Mouse (Mus musculus): ENCODE measurements around the gene Ccr10. TPM values are rescaled to one million over a fixed set of nuclear protein-coding genes. Genes with fewer than 3 reads are reported as not detected.

The Ccr10 gene
- polyA plus RNA-seq (2015; fragmentation: Nextera tagmentation; extraction: Ambion mirVana), result 0.16 and 0.24 TPM in 2 replicates

- Histone ChIP-seq H3K4me1 (replicated peaks; ENCODE audit: control insufficient read depth, insufficient read depth) (peaks cover 19% of the 10 kb centered on the region), H3K4me3 (ENCODE audit: low read depth, low read length) (peak within 1 kb of the TSS; percentile 38), H3K27ac (replicated peaks) (peak within 1 kb of the TSS; percentile 87; the same call in 1 of the 2 replicates), H3K9me3 (ENCODE audit: control insufficient read depth, low read length) (no peaks in the 10 kb centered on the region), H3K27me3 (ENCODE audit: control insufficient read depth, insufficient read depth, low read length) (no peaks in the 10 kb centered on the region), H3K36me3 (ENCODE audit: control insufficient read depth, insufficient read depth, low read length) (no peaks in the 10 kb centered on the region), H3K9ac (ENCODE audit: low read length) (peak within 1 kb of the TSS; percentile 54; the same call in 1 of the 2 replicates), H3K4me2 (replicated peaks; ENCODE audit: low read depth) (peak within 1 kb of the TSS; percentile 73)
- TF ChIP-seq EP300 (optimal IDR thresholded peaks at IDR 0.05) (no peak), CTCF (IDR thresholded peaks at IDR 0.05; ENCODE audit: low read depth) (peak; percentile 75)
- peak; percentile 13 for DNase-seq (ENCODE audit: low spot score)
- WGBS, result 25% methylated on average over 14 of the region's 14 CpGs
- ATAC-seq (ENCODE audit: low FRiP score, low TSS enrichment), result no peak
Measured at GRCm38 (mm10) chr11:101174851-101175628, at the start of gene Ccr10. Gene Ccr10 (minus strand): TSS chr11:101175443.

GRCm38 (mm10) chr11:101224337-101224736 is 49.1 kb upstream of the Ccr10 start:
- Histone ChIP-seq H3K27me3 (ENCODE audit: control insufficient read depth, insufficient read depth, low read length) (no peaks in the 10 kb centered on the region), H3K27ac (replicated peaks) (no peak overlapping the region), H3K4me3 (ENCODE audit: low read depth, low read length) (no peak overlapping the region), H3K9me3 (ENCODE audit: control insufficient read depth, low read length) (no peaks in the 10 kb centered on the region), H3K4me2 (replicated peaks; ENCODE audit: low read depth) (no peak overlapping the region), H3K9ac (ENCODE audit: low read length) (no peak overlapping the region), H3K36me3 (ENCODE audit: control insufficient read depth, insufficient read depth, low read length) (no peaks in the 10 kb centered on the region), H3K4me1 (replicated peaks; ENCODE audit: control insufficient read depth, insufficient read depth) (no peaks in the 10 kb centered on the region)
- ATAC-seq (ENCODE audit: low FRiP score, low TSS enrichment), result no peak
- no peak for DNase-seq (ENCODE audit: low spot score)
- TF ChIP-seq CTCF (IDR thresholded peaks at IDR 0.05; ENCODE audit: low read depth), result no peak
- no peak for TF ChIP-seq EP300 (optimal IDR thresholded peaks at IDR 0.05)
- WGBS, result 76% methylated on average over 3 of the region's 3 CpGs

- DNase-seq (ENCODE audit: low spot score), result no peak
- H3K36me3 ChIP-seq (ENCODE audit: control insufficient read depth, insufficient read depth, low read length), result peaks cover 3% of the 10 kb centered on the region; the same call in 1 of the 2 replicates
- H3K9me3 ChIP-seq (ENCODE audit: control insufficient read depth, low read length), result no peaks in the 10 kb centered on the region
- WGBS, result 63% methylated on average over 8 of the region's 8 CpGs
- no peak overlapping the region for H3K9ac ChIP-seq (ENCODE audit: low read length)
- no peaks in the 10 kb centered on the region for H3K4me1 ChIP-seq (replicated peaks; ENCODE audit: control insufficient read depth, insufficient read depth)
- H3K4me2 ChIP-seq (replicated peaks; ENCODE audit: low read depth), result no peak overlapping the region
- no peak overlapping the region for H3K4me3 ChIP-seq (ENCODE audit: low read depth, low read length)
- H3K27me3 ChIP-seq (ENCODE audit: control insufficient read depth, insufficient read depth, low read length), result no peaks in the 10 kb centered on the region
- ATAC-seq (ENCODE audit: low FRiP score, low TSS enrichment), result 0 out of 2 replicates have a peak, but pooled peaks have one; percentile 14
- TF ChIP-seq CTCF (IDR thresholded peaks at IDR 0.05; ENCODE audit: low read depth) (no peak), EP300 (optimal IDR thresholded peaks at IDR 0.05) (no peak)
- peak overlapping the region; percentile 2; the same call in 1 of the 2 replicates for H3K27ac ChIP-seq (replicated peaks)
Measured at GRCm38 (mm10) chr11:101221306-101221986, 46.2 kb upstream of the Ccr10 start.

GRCm38 (mm10) chr11:101220853-101221252 is 45.6 kb upstream of the Ccr10 start:
- Histone ChIP-seq H3K27me3 (ENCODE audit: control insufficient read depth, insufficient read depth, low read length) (no peaks in the 10 kb centered on the region), H3K36me3 (ENCODE audit: control insufficient read depth, insufficient read depth, low read length) (peaks cover 3% of the 10 kb centered on the region), H3K4me1 (replicated peaks; ENCODE audit: control insufficient read depth, insufficient read depth) (no peaks in the 10 kb centered on the region), H3K4me2 (replicated peaks; ENCODE audit: low read depth) (no peak overlapping the region), H3K27ac (replicated peaks) (peak overlapping the region; percentile 2; the same call in 1 of the 2 replicates), H3K4me3 (ENCODE audit: low read depth, low read length) (no peak overlapping the region), H3K9me3 (ENCODE audit: control insufficient read depth, low read length) (no peaks in the 10 kb centered on the region), H3K9ac (ENCODE audit: low read length) (no peak overlapping the region)
- DNase-seq (ENCODE audit: low spot score) (no peak), ATAC-seq (ENCODE audit: low FRiP score, low TSS enrichment) (peak; percentile 66)
- WGBS, result 24% methylated on average over 2 of the region's 2 CpGs
- TF ChIP-seq EP300 (optimal IDR thresholded peaks at IDR 0.05) (no peak), CTCF (IDR thresholded peaks at IDR 0.05; ENCODE audit: low read depth) (no peak)

GRCm38 (mm10) chr11:101218436-101219055 is 43.3 kb upstream of the Ccr10 start:
- WGBS, result 80% methylated on average over 10 of the region's 10 CpGs
- DNase-seq (ENCODE audit: low spot score) (no peak), ATAC-seq (ENCODE audit: low FRiP score, low TSS enrichment) (no peak)
- Histone ChIP-seq H3K9ac (ENCODE audit: low read length) (no peak overlapping the region), H3K9me3 (ENCODE audit: control insufficient read depth, low read length) (no peaks in the 10 kb centered on the region), H3K4me1 (replicated peaks; ENCODE audit: control insufficient read depth, insufficient read depth) (no peaks in the 10 kb centered on the region), H3K27me3 (ENCODE audit: control insufficient read depth, insufficient read depth, low read length) (no peaks in the 10 kb centered on the region), H3K4me3 (ENCODE audit: low read depth, low read length) (no peak overlapping the region), H3K36me3 (ENCODE audit: control insufficient read depth, insufficient read depth, low read length) (peaks cover 14% of the 10 kb centered on the region), H3K27ac (replicated peaks) (no peak overlapping the region), H3K4me2 (replicated peaks; ENCODE audit: low read depth) (no peak overlapping the region)
- TF ChIP-seq EP300 (optimal IDR thresholded peaks at IDR 0.05), result no peak
- TF ChIP-seq CTCF (IDR thresholded peaks at IDR 0.05; ENCODE audit: low read depth), result no peak
